Mouse (Mus musculus) liver, adult 2 months (tissue): ENCODE measurements at regions not wholly inside any gene's neighbourhood (a gene's known extent, or its start where the extent isn't known, plus 50 kb on each side); places are given as distances from the start of the nearest gene placed in this dataset.

Source experiments
- CTCF ChIP-seq: fragments of 200-500 bp; IDR thresholded peaks from 2 replicates; pipeline ENCODE4 v1.5.1; 2011; ENCODE audit warnings: low read depth, low read length, control low read depth
- POLR2A ChIP-seq: fragments of 200-500 bp; IDR thresholded peaks from 2 replicates; pipeline ENCODE4 v1.6.1; 2011; ENCODE audit warnings: low read length, control low read depth; ENCODE audit not compliant: insufficient read depth; ENCODE audit errors: extremely low read depth

DNA sequence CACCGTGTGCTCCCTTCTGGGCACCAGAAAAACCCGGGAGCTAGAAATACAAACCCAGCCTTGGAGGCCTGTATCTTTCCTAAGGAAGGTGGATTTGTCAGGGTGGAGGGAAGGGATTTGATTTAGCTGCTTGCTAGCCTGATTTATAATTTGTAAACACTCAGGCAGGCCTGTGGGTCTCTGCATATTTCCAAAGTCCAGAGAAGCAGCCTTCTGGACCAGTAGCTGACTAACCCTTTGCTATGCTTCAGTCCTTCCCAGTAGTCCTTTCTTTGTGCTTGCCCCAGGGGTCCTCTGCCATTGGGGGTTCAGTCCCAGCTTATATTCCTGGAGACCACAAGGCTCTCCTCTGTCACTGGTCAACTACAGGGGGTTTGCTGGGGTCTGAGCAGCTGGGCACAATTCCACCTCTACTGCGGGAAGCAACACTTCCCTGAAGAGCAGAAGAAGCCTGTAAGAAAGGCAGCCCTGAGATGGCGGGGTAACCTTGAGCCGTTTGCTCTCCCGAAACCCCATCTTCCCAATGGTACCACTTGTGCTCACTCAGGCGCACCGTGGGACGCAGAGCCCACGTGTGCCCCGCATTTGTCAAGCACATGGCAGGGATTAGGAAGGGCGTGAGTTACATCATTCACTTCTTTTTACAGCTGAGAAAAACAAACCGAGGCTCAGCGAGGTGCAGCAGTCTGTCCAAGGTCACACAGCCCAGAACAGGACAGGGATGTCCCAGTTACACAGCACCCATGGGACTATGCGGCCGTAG is 85.7 kb downstream of the 1700001O22Rik start:
- no peak for TF ChIP-seq CTCF
- TF ChIP-seq POLR2A: no peak
